Mouse (Mus musculus) stomach, embryonic 15.5 days (tissue): Measurements from ENCODE around the gene Gm49601. TPM values are rescaled to one million over a fixed set of nuclear protein-coding genes. Genes with fewer than 3 reads are reported as not detected.

Source experiments
- ATAC-seq: fragments of 200-750 bp; cut with Nextera tagmentation; 2 replicates; pipeline ENCODE4 v1.8.0; 2017; ENCODE audit warnings: low read depth, moderate number of reproducible peaks, moderate TSS enrichment; ENCODE audit not compliant: insufficient read depth, low FRiP score
- H3K27ac ChIP-seq: fragments of 300-500 bp; sonication (generic); 2 replicates; pipeline ENCODE4 v1.5.1; 2015; ENCODE audit warnings: mild to moderate bottlenecking, inconsistent platforms
- H3K27me3 ChIP-seq: fragments of 300-500 bp; sonication (generic); replicated peaks from 2 replicates; pipeline ENCODE4 v1.6.1; 2015; ENCODE audit warnings: inconsistent platforms
- H3K36me3 ChIP-seq: fragments of 300-500 bp; sonication (generic); 2 replicates; pipeline ENCODE4 v1.6.1; 2015; ENCODE audit warnings: inconsistent platforms
- H3K4me1 ChIP-seq: fragments of 300-500 bp; sonication (generic); 2 replicates; pipeline ENCODE4 v1.6.1; 2015; ENCODE audit warnings: inconsistent platforms
- H3K4me2 ChIP-seq: fragments of 300-500 bp; sonication (generic); 2 replicates; pipeline ENCODE4 v1.6.1; 2015; ENCODE audit warnings: mild to moderate bottlenecking, inconsistent platforms
- H3K4me3 ChIP-seq: fragments of 300-500 bp; sonication (generic); replicated peaks from 2 replicates; pipeline ENCODE4 v1.5.1; 2015; ENCODE audit warnings: inconsistent platforms
- H3K9ac ChIP-seq: fragments of 300-500 bp; sonication (generic); 2 replicates; pipeline ENCODE4 v1.6.1; 2015; ENCODE audit warnings: inconsistent platforms
- H3K9me3 ChIP-seq: fragments of 300-500 bp; sonication (generic); 2 replicates; pipeline ENCODE4 v1.6.1; 2016; ENCODE audit warnings: inconsistent platforms
- WGBS: fragments of 180-500 bp; shearing (Covaris S2); methylation state at CpG from one replicate; pipeline ENCODE4 v1.1.7; 2015; 5-methylcytosine and 5-hydroxymethylcytosine counted together
- polyA plus RNA-seq: library from polyadenylated mRNA; unstranded; fragments of >200 nt; fragmentation: Nextera tagmentation; extraction: Ambion mirVana; gene quantifications from 2 replicates; pipeline ENCODE4 v1.2.1, GENCODE M21; 2015

Gm49601 gene
- polyA plus RNA-seq, 1 experiment from 2014 or later, result 3.4 TPM

GRCm38 (mm10) chr16:18596255-18596654 is 30.0 kb downstream of the Gm49601 start:
- no peaks in the 10 kb centered on the region for H3K9me3 ChIP-seq
- peaks cover 21% of the 10 kb centered on the region for H3K27me3 ChIP-seq
- 33% methylated on average over 5 of the region's 5 CpGs for WGBS
- no peak overlapping the region for H3K9ac ChIP-seq
- no peak for ATAC-seq
- no peak overlapping the region for H3K27ac ChIP-seq
- H3K4me2 ChIP-seq, result no peak overlapping the region
- H3K4me3 ChIP-seq, result no peak overlapping the region
- H3K4me1 ChIP-seq, result peaks cover 7% of the 10 kb centered on the region
- no peaks in the 10 kb centered on the region for H3K36me3 ChIP-seq

- H3K36me3 ChIP-seq, result no peaks in the 10 kb centered on the region
- 71% methylated on average over 2 of the region's 2 CpGs for WGBS
- no peaks in the 10 kb centered on the region for H3K9me3 ChIP-seq
- no peak overlapping the region for H3K4me3 ChIP-seq
- H3K27me3 ChIP-seq, result peaks cover 42% of the 10 kb centered on the region
- ATAC-seq, result no peak
- H3K4me1 ChIP-seq, result peaks cover 19% of the 10 kb centered on the region
- H3K4me2 ChIP-seq, result no peak overlapping the region
- H3K27ac ChIP-seq, result no peak overlapping the region
- no peak overlapping the region for H3K9ac ChIP-seq
Measured at GRCm38 (mm10) chr16:18593930-18594329, 32.3 kb downstream of the Gm49601 start.

GRCm38 (mm10) chr16:18591047-18592018 is 34.9 kb downstream of the Gm49601 start:
- no peaks in the 10 kb centered on the region for H3K36me3 ChIP-seq
- H3K9ac ChIP-seq, result no peak overlapping the region; the same call in 1 of the 2 replicates
- WGBS, result 4% methylated on average over 59 of the region's 59 CpGs
- no peak overlapping the region for H3K27ac ChIP-seq
- peak overlapping the region; percentile 69 for H3K4me2 ChIP-seq
- H3K4me1 ChIP-seq, result peaks cover 39% of the 10 kb centered on the region
- peaks cover 68% of the 10 kb centered on the region for H3K27me3 ChIP-seq
- no peak for ATAC-seq
- H3K4me3 ChIP-seq, result peak overlapping the region; percentile 33
- no peaks in the 10 kb centered on the region for H3K9me3 ChIP-seq

- no peaks in the 10 kb centered on the region for H3K36me3 ChIP-seq
- 5% methylated on average over 48 of the region's 48 CpGs for WGBS
- peak within 1 kb of the TSS; percentile 36 for H3K4me3 ChIP-seq
- no peak within 1 kb of the TSS for H3K27ac ChIP-seq
- peaks cover 80% of the 10 kb centered on the region for H3K27me3 ChIP-seq
- ATAC-seq, result peak; percentile 12; the same call in 1 of the 2 replicates
- no peaks in the 10 kb centered on the region for H3K9me3 ChIP-seq
- H3K4me1 ChIP-seq, result peaks cover 42% of the 10 kb centered on the region
- H3K9ac ChIP-seq, result peak within 1 kb of the TSS; percentile 9; the same call in 1 of the 2 replicates
- H3K4me2 ChIP-seq, result peak within 1 kb of the TSS; percentile 69
Measured at GRCm38 (mm10) chr16:18589804-18590790, 36.1 kb downstream of the Gm49601 start, which contains the start of gene Tbx1. Gene Tbx1 (minus strand): TSS chr16:18590671.

- Histone ChIP-seq H3K36me3 (no peaks in the 10 kb centered on the region), H3K4me2 (no peak overlapping the region), H3K9me3 (no peaks in the 10 kb centered on the region), H3K4me3 (no peak overlapping the region; the same call in 1 of the 2 replicates), H3K4me1 (peaks cover 42% of the 10 kb centered on the region), H3K9ac (no peak overlapping the region), H3K27me3 (peaks cover 89% of the 10 kb centered on the region), H3K27ac (no peak overlapping the region)
- no peak for ATAC-seq
- WGBS, result 59% methylated on average over 9 of the region's 9 CpGs
Measured at GRCm38 (mm10) chr16:18589080-18589621, 37.1 kb downstream of the Gm49601 start.

GRCm38 (mm10) chr16:18588738-18589055 is 37.5 kb downstream of the Gm49601 start:
- no peak for ATAC-seq
- H3K27ac ChIP-seq, result no peak overlapping the region
- H3K4me3 ChIP-seq, result no peak overlapping the region; the same call in 1 of the 2 replicates
- no peaks in the 10 kb centered on the region for H3K36me3 ChIP-seq
- H3K4me1 ChIP-seq, result peaks cover 42% of the 10 kb centered on the region
- no peaks in the 10 kb centered on the region for H3K9me3 ChIP-seq
- WGBS, result 23% methylated on average over 28 of the region's 31 CpGs
- H3K27me3 ChIP-seq, result peaks cover 94% of the 10 kb centered on the region
- H3K9ac ChIP-seq, result no peak overlapping the region
- H3K4me2 ChIP-seq, result no peak overlapping the region

- H3K4me1 ChIP-seq, result peaks cover 42% of the 10 kb centered on the region
- H3K9ac ChIP-seq, result no peak overlapping the region
- peak overlapping the region; percentile 23 for H3K4me3 ChIP-seq
- H3K36me3 ChIP-seq, result no peaks in the 10 kb centered on the region
- peaks cover 94% of the 10 kb centered on the region for H3K27me3 ChIP-seq
- ATAC-seq, result 0 out of 2 replicates have a peak, but pooled peaks have one; percentile 16
- no peak overlapping the region for H3K27ac ChIP-seq
- WGBS, result 4% methylated on average over 57 of the region's 57 CpGs
- H3K4me2 ChIP-seq, result peak overlapping the region; percentile 44
- H3K9me3 ChIP-seq, result no peaks in the 10 kb centered on the region
Measured at GRCm38 (mm10) chr16:18587847-18588737, 38.1 kb downstream of the Gm49601 start.

GRCm38 (mm10) chr16:18586906-18587546 is 39.2 kb downstream of the Gm49601 start:
- no peak overlapping the region for H3K27ac ChIP-seq
- H3K9me3 ChIP-seq, result no peaks in the 10 kb centered on the region
- H3K27me3 ChIP-seq, result peaks cover 98% of the 10 kb centered on the region
- ATAC-seq, result no peak
- H3K36me3 ChIP-seq, result no peaks in the 10 kb centered on the region
- peaks cover 52% of the 10 kb centered on the region for H3K4me1 ChIP-seq
- 1% methylated on average over 46 of the region's 62 CpGs for WGBS
- no peak overlapping the region for H3K9ac ChIP-seq
- peak overlapping the region; percentile 90 for H3K4me2 ChIP-seq
- peak overlapping the region; percentile 42 for H3K4me3 ChIP-seq

- Histone ChIP-seq H3K4me2 (peak overlapping the region; percentile 90), H3K4me1 (peaks cover 53% of the 10 kb centered on the region), H3K4me3 (peak overlapping the region; percentile 42), H3K9ac (no peak overlapping the region), H3K9me3 (no peaks in the 10 kb centered on the region), H3K27ac (no peak overlapping the region), H3K36me3 (no peaks in the 10 kb centered on the region), H3K27me3 (peaks cover 98% of the 10 kb centered on the region)
- no peak for ATAC-seq
- WGBS, result 5% methylated on average over 80 of the region's 83 CpGs
Measured at GRCm38 (mm10) chr16:18586076-18586905, 39.9 kb downstream of the Gm49601 start.

GRCm38 (mm10) chr16:18585676-18586075 is 40.6 kb downstream of the Gm49601 start:
- 29% methylated on average over 10 of the region's 10 CpGs for WGBS
- Histone ChIP-seq H3K36me3 (no peaks in the 10 kb centered on the region), H3K9me3 (no peaks in the 10 kb centered on the region), H3K4me2 (peak overlapping the region; percentile 90), H3K4me3 (0 out of 2 replicates have a peak overlapping the region, but pooled peaks have one; percentile 42), H3K27me3 (peaks cover 98% of the 10 kb centered on the region), H3K9ac (no peak overlapping the region), H3K27ac (no peak overlapping the region), H3K4me1 (peaks cover 53% of the 10 kb centered on the region)
- ATAC-seq, result no peak
